In genomic region chr6:113024866-113025265, GRCm38 (mm10) we compare ENCODE assay signal across 12 mouse cellular contexts. TPM values are rescaled to one million over a fixed set of nuclear protein-coding genes. Genes with fewer than 3 reads are reported as not detected.
DNase-seq lines count a peak whose midpoint lies in the region; ATAC-seq lines count a peak whose summit lies in the region.
"Had no signal": no experiment of that assay in that cellular context is flagged by ENCODE, and none has a peak within 500 bp of the region (broad histone marks: within the 10 kb centered on the region; RNA-seq: fewer than 3 reads in every experiment).

No protein-coding gene starts in this region.

- no peaks in the 10 kb centered on the region for H3K9me3 ChIP-seq in heart, embryonic 15.5 days (replicated peaks)
- H3K9me3 ChIP-seq: embryonic facial prominence, embryonic 15.5 days; neural tube, embryonic 12.5 days had no signal

- H3K4me2 ChIP-seq in heart, embryonic 15.5 days: no peak overlapping the region
- H3K4me2 ChIP-seq: embryonic facial prominence, embryonic 15.5 days; neural tube, embryonic 12.5 days had no signal

- ATAC-seq in heart, embryonic 15.5 days (replicated peaks; ENCODE audit: insufficient number of reproducible peaks, insufficient read depth, low FRiP score, low read depth): peak; percentile 39; the same call in 1 of the 2 replicates

- 38% methylated on average over 8 of the region's 8 CpGs for WGBS in heart, embryonic 15.5 days

- H3K9ac ChIP-seq in heart, embryonic 15.5 days: no peak overlapping the region
- H3K9ac ChIP-seq: embryonic facial prominence, embryonic 15.5 days; neural tube, embryonic 12.5 days had no signal

- H3K36me3 ChIP-seq in heart, embryonic 15.5 days: no peaks in the 10 kb centered on the region
- H3K36me3 ChIP-seq: embryonic facial prominence, embryonic 15.5 days; neural tube, embryonic 12.5 days had no signal

- DNase-seq in heart, postnatal 14 days: no peak
- peak; percentile 95 for DNase-seq in 3T3-L1 (ENCODE audit: low read depth, low spot score)
- DNase-seq in adrenal gland, postnatal 14 days: peak; percentile 44
- peak; percentile 53 to 85 for DNase-seq in left cerebral cortex, postnatal 14 days (ENCODE audit: low spot score in 2 of 2)
- DNase-seq in gastrocnemius, postnatal 36 days: no peak
- no peak for DNase-seq in thymus, postnatal 10 days (ENCODE audit: low spot score in 2 of 2)
- DNase-seq in ovary, adult 18-20 months (ENCODE audit: low spot score): no peak
- DNase-seq: kidney, postnatal 25 days; lung, adult 2 months had no signal

- no peaks in the 10 kb centered on the region for H3K27me3 ChIP-seq in heart, embryonic 15.5 days
- H3K27me3 ChIP-seq: embryonic facial prominence, embryonic 15.5 days; neural tube, embryonic 12.5 days had no signal

- intact Hi-C loops in heart, postnatal 14 days (cut with DNase I): no loop called here
- intact Hi-C loops in left cerebral cortex, postnatal 14 days (cut with DNase I): no loop called here
- intact Hi-C loops in gastrocnemius, postnatal 36 days (cut with DNase I): no loop called here

- no peaks in the 10 kb centered on the region for H3K4me1 ChIP-seq in heart, embryonic 15.5 days (replicated peaks)
- H3K4me1 ChIP-seq: embryonic facial prominence, embryonic 15.5 days; neural tube, embryonic 12.5 days had no signal

- H3K27ac ChIP-seq in heart, embryonic 15.5 days: no peak overlapping the region
- H3K27ac ChIP-seq: embryonic facial prominence, embryonic 15.5 days; neural tube, embryonic 12.5 days had no signal

- no peak overlapping the region for H3K4me3 ChIP-seq in heart, embryonic 15.5 days
- H3K4me3 ChIP-seq: embryonic facial prominence, embryonic 15.5 days; neural tube, embryonic 12.5 days had no signal

RNA-seq across cellular contexts. Expression of gene Thumpd3, which starts 21.2 kb away (rescaled TPM):
- polyA plus RNA-seq in heart, embryonic 15.5 days (2015; fragmentation: Nextera tagmentation; extraction: Ambion mirVana): 32.4 and 37.8 TPM in 2 replicates
- total RNA-seq in heart, postnatal 14 days (2021): 10 to 100 TPM; 17.8 to 18.1 TPM
- total RNA-seq in adrenal gland, postnatal 14 days (2021): 35.2 and 36.2 TPM in 2 replicates
- total RNA-seq in left cerebral cortex, postnatal 14 days (2021): 10 to 100 TPM; 29.2 to 29.7 TPM
- 10 to 100 TPM; 11.5 to 16.0 TPM for total RNA-seq in gastrocnemius, postnatal 36 days (2021)

RNA-seq across cellular contexts. Expression of gene Setd5, which starts 52.3 kb away (rescaled TPM):
- 42.6 and 53.4 TPM in 2 replicates for polyA plus RNA-seq in heart, embryonic 15.5 days (2015; fragmentation: Nextera tagmentation; extraction: Ambion mirVana)
- total RNA-seq in heart, postnatal 14 days (2021): 10 to 100 TPM; 54.2 to 55.8 TPM
- total RNA-seq in adrenal gland, postnatal 14 days (2021): 104 and 113 TPM in 2 replicates
- total RNA-seq in left cerebral cortex, postnatal 14 days (2021): 100 to 1,000 TPM; 131 TPM
- total RNA-seq in gastrocnemius, postnatal 36 days (2021): 10 to 100 TPM; 20.4 to 25.6 TPM

Comparison
In these comparisons a context has a peak if more than half of its experiments do, and no peak if none do; other contexts are left out.
1. DNase-seq: peak in 3T3-L1 (single experiment), adrenal gland, postnatal 14 days (single experiment) and left cerebral cortex, postnatal 14 days (2 of 2); none in heart, postnatal 14 days (0 of 2), gastrocnemius, postnatal 36 days (0 of 2), thymus, postnatal 10 days (0 of 2) and ovary, adult 18-20 months (single experiment).